Mouse (Mus musculus): ENCODE results near the gene Trf. TPM values are rescaled to one million over a fixed set of nuclear protein-coding genes. Genes with fewer than 3 reads are reported as not detected.

Gene Trf
- polyA plus RNA-seq (2015; fragmentation: Nextera tagmentation; extraction: Ambion mirVana), result 733 and 1,048 TPM in 2 replicates

GRCm38 (mm10) chr9:103230151-103230951 is at the start of gene Trf, which contains the start of gene Gm20425:
Gene Trf, minus strand, starts transcription at chr9:103230444.
Gene Gm20425, minus strand, starts transcription at chr9:103230307.

DNA sequence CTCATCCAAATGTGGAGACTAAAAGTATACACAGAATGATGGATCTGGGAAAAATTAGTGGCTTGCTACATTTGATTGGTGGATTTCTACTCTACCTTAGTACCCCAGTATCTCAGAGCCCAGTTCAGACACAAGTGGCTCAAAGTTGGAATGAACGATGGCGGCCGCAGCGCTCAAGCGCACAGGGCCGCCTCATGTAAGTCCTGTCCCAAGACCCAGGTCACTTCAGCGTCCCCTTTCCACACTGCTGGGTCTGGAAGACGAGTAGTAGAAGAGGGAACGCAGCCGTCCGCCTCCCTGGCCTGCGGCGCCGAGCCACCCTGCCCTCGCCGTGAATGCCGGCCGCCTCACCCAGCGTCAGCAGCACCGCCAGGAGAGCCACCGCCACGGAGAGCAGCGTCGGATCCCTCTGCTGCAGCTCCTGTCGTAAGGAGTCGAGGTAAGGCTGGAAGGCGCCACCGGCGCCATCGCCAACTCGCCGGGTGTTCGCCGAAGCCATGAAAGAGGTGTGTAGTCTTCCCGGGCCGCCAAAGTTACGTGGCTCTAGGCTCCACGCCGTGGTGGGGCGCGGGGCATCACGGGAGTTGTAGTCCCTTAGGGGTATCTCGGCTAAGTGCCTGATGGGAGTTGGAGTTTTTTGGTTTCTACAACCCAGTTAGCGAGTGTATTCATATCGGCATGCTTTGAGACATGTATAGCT is 28.5 kb downstream of the Trf start, which contains the start of gene Srprb:
TSS of gene Srprb (minus strand) at position 577 of the 700 bp plus-strand sequence.

Other genes starting within 250 kb of the Trf start
- gene Slco2a1, start 241.7 kb downstream of the Trf start, polyA plus RNA-seq (2015; fragmentation: Nextera tagmentation; extraction: Ambion mirVana), result 7.3 and 9.3 TPM in 2 replicates
- gene Rab6b, start 118.7 kb downstream of the Trf start, polyA plus RNA-seq (2015; fragmentation: Nextera tagmentation; extraction: Ambion mirVana), result 11.4 and 36.6 TPM in 2 replicates
- gene Srprb, start 28.3 kb downstream of the Trf start, polyA plus RNA-seq (2015; fragmentation: Nextera tagmentation; extraction: Ambion mirVana), result 25.7 and 38.9 TPM in 2 replicates
- 5.1 and 6.5 TPM in 2 replicates for gene Gm20425, start 137 bp downstream of the Trf start, polyA plus RNA-seq (2015; fragmentation: Nextera tagmentation; extraction: Ambion mirVana)
- gene 1300017J02Rik, start 74.6 kb upstream of the Trf start, polyA plus RNA-seq (2015; fragmentation: Nextera tagmentation; extraction: Ambion mirVana), result 5.1 and 7.2 TPM in 2 replicates
- 16.1 and 21.9 TPM in 2 replicates for gene Topbp1, start 74.8 kb upstream of the Trf start, polyA plus RNA-seq (2015; fragmentation: Nextera tagmentation; extraction: Ambion mirVana)
- 51.1 and 69.1 TPM in 2 replicates for gene Cdv3, start 135.4 kb upstream of the Trf start, polyA plus RNA-seq (2015; fragmentation: Nextera tagmentation; extraction: Ambion mirVana)
- gene Bfsp2, start 250.0 kb upstream of the Trf start, polyA plus RNA-seq (2015; fragmentation: Nextera tagmentation; extraction: Ambion mirVana), result 0.19 and 0.28 TPM in 2 replicates

Data from adrenal gland, postnatal 0 days (tissue).